Mouse (Mus musculus): ENCODE data around the gene Dusp6. TPM values are rescaled to one million over a fixed set of nuclear protein-coding genes. Genes with fewer than 3 reads are reported as not detected.
A peak's percentile ranks its signal among the peaks of the same experiment; 100 is the strongest.

The Dusp6 gene
- polyA plus RNA-seq, 1 experiment = not detected

- 80% methylated on average over 10 of the region's 10 CpGs for WGBS
- Histone ChIP-seq H3K4me1 (ENCODE audit: control insufficient read depth, insufficient read depth, low read length) (peaks cover 6% of the 10 kb centered on the region; the same call in 1 of the 2 replicates), H3K27ac (ENCODE audit: insufficient read depth, low read depth, low read length) (no peak overlapping the region), H3K4me3 (ENCODE audit: insufficient read depth, low read depth, low read length) (no peak overlapping the region)
- TF ChIP-seq CTCF (IDR thresholded peaks at IDR 0.05; ENCODE audit: insufficient read depth, low read depth, low read length) (no peak), POLR2A (IDR thresholded peaks at IDR 0.05; ENCODE audit: insufficient read depth, low read depth, low read length) (no peak)
These were observed 20.3 kb upstream of the Dusp6 start for GRCm38 (mm10) chr10:99242721-99243120.

GRCm38 (mm10) chr10:99243907-99244489, 19.0 kb upstream of the Dusp6 start:
- TF ChIP-seq POLR2A (IDR thresholded peaks at IDR 0.05; ENCODE audit: insufficient read depth, low read depth, low read length) (no peak), CTCF (IDR thresholded peaks at IDR 0.05; ENCODE audit: insufficient read depth, low read depth, low read length) (no peak)
- Histone ChIP-seq H3K27ac (ENCODE audit: insufficient read depth, low read depth, low read length) (no peak overlapping the region), H3K4me3 (ENCODE audit: insufficient read depth, low read depth, low read length) (no peak overlapping the region), H3K4me1 (ENCODE audit: control insufficient read depth, insufficient read depth, low read length) (peaks cover 6% of the 10 kb centered on the region; the same call in 1 of the 2 replicates)
- 80% methylated on average over 5 of the region's 5 CpGs for WGBS

- no peak overlapping the region for H3K27ac ChIP-seq (ENCODE audit: insufficient read depth, low read depth, low read length)
- peaks cover 6% of the 10 kb centered on the region; the same call in 1 of the 2 replicates for H3K4me1 ChIP-seq (ENCODE audit: control insufficient read depth, insufficient read depth, low read length)
- no peak for TF ChIP-seq POLR2A (IDR thresholded peaks at IDR 0.05; ENCODE audit: insufficient read depth, low read depth, low read length)
- no peak for TF ChIP-seq CTCF (IDR thresholded peaks at IDR 0.05; ENCODE audit: insufficient read depth, low read depth, low read length)
- 84% methylated on average over 7 of the region's 7 CpGs for WGBS
- H3K4me3 ChIP-seq (ENCODE audit: insufficient read depth, low read depth, low read length) = no peak overlapping the region
These were observed 18.3 kb upstream of the Dusp6 start for GRCm38 (mm10) chr10:99244655-99245260.

GRCm38 (mm10) chr10:99246797-99247508, 16.1 kb upstream of the Dusp6 start:
- TF ChIP-seq CTCF (IDR thresholded peaks at IDR 0.05; ENCODE audit: insufficient read depth, low read depth, low read length) = no peak
- no peak for TF ChIP-seq POLR2A (IDR thresholded peaks at IDR 0.05; ENCODE audit: insufficient read depth, low read depth, low read length)
- no peak overlapping the region for H3K27ac ChIP-seq (ENCODE audit: insufficient read depth, low read depth, low read length)
- H3K4me1 ChIP-seq (ENCODE audit: control insufficient read depth, insufficient read depth, low read length) = peaks cover 9% of the 10 kb centered on the region
- H3K4me3 ChIP-seq (ENCODE audit: insufficient read depth, low read depth, low read length) = no peak overlapping the region
- WGBS = 64% methylated on average over 20 of the region's 20 CpGs

GRCm38 (mm10) chr10:99250874-99251281, 12.2 kb upstream of the Dusp6 start:
- Histone ChIP-seq H3K4me1 (ENCODE audit: control insufficient read depth, insufficient read depth, low read length) (peaks cover 7% of the 10 kb centered on the region), H3K4me3 (ENCODE audit: insufficient read depth, low read depth, low read length) (peak overlapping the region; percentile 8), H3K27ac (ENCODE audit: insufficient read depth, low read depth, low read length) (peak overlapping the region; percentile 59; the same call in 1 of the 2 replicates)
- TF ChIP-seq POLR2A (IDR thresholded peaks at IDR 0.05; ENCODE audit: insufficient read depth, low read depth, low read length) (no peak), CTCF (IDR thresholded peaks at IDR 0.05; ENCODE audit: insufficient read depth, low read depth, low read length) (no peak)
- 21% methylated on average over 11 of the region's 11 CpGs for WGBS

GRCm38 (mm10) chr10:99253412-99253811, 9.6 kb upstream of the Dusp6 start:
- no peak overlapping the region for H3K4me3 ChIP-seq (ENCODE audit: insufficient read depth, low read depth, low read length)
- WGBS = 94% methylated on average over 2 of the region's 2 CpGs
- TF ChIP-seq CTCF (IDR thresholded peaks at IDR 0.05; ENCODE audit: insufficient read depth, low read depth, low read length) = no peak
- peaks cover 7% of the 10 kb centered on the region for H3K4me1 ChIP-seq (ENCODE audit: control insufficient read depth, insufficient read depth, low read length)
- no peak overlapping the region for H3K27ac ChIP-seq (ENCODE audit: insufficient read depth, low read depth, low read length)

- TF ChIP-seq POLR2A (IDR thresholded peaks at IDR 0.05; ENCODE audit: insufficient read depth, low read depth, low read length) = no peak
- no peak for TF ChIP-seq CTCF (IDR thresholded peaks at IDR 0.05; ENCODE audit: insufficient read depth, low read depth, low read length)
- Histone ChIP-seq H3K4me3 (ENCODE audit: insufficient read depth, low read depth, low read length) (no peak overlapping the region), H3K4me1 (ENCODE audit: control insufficient read depth, insufficient read depth, low read length) (peaks cover 4% of the 10 kb centered on the region), H3K27ac (ENCODE audit: insufficient read depth, low read depth, low read length) (no peak overlapping the region)
- 95% methylated on average over 10 of the region's 10 CpGs for WGBS
These were observed 7.0 kb upstream of the Dusp6 start for GRCm38 (mm10) chr10:99255830-99256570.

GRCm38 (mm10) chr10:99257531-99257930, 5.5 kb upstream of the Dusp6 start:
- TF ChIP-seq CTCF (IDR thresholded peaks at IDR 0.05; ENCODE audit: insufficient read depth, low read depth, low read length) (no peak), POLR2A (IDR thresholded peaks at IDR 0.05; ENCODE audit: insufficient read depth, low read depth, low read length) (no peak)
- H3K4me1 ChIP-seq (ENCODE audit: control insufficient read depth, insufficient read depth, low read length) = peaks cover 15% of the 10 kb centered on the region
- no peak overlapping the region for H3K4me3 ChIP-seq (ENCODE audit: insufficient read depth, low read depth, low read length)
- 82% methylated on average over 5 of the region's 5 CpGs for WGBS
- no peak overlapping the region for H3K27ac ChIP-seq (ENCODE audit: insufficient read depth, low read depth, low read length)

Measured in olfactory bulb, adult 2 months (tissue).